Mouse (Mus musculus) testis, adult 2 months (tissue): ENCODE measurements around the gene Frmpd3. TPM values are rescaled to one million over a fixed set of nuclear protein-coding genes. Genes with fewer than 3 reads are reported as not detected.

ENCODE experiments used
- H3K27ac ChIP-seq: fragments of 200-500 bp; 2 replicates; pipeline ENCODE4 v1.5.1; 2012; ENCODE audit warnings: low read depth, low read length; ENCODE audit not compliant: control insufficient read depth, insufficient read depth
- H3K27me3 ChIP-seq: fragments of 200-500 bp; 2 replicates; pipeline ENCODE4 v1.6.1; 2012; ENCODE audit warnings: mild to moderate bottlenecking, low read length, moderate library complexity; ENCODE audit not compliant: control insufficient read depth, insufficient read depth
- H3K36me3 ChIP-seq: fragments of 200-500 bp; 2 replicates; pipeline ENCODE4 v1.6.1; 2012; ENCODE audit warnings: mild to moderate bottlenecking, low read length; ENCODE audit not compliant: control insufficient read depth, insufficient read depth
- H3K4me1 ChIP-seq: fragments of 200-500 bp; 2 replicates; pipeline ENCODE4 v1.6.1; 2012; ENCODE audit warnings: low read length; ENCODE audit not compliant: control insufficient read depth, insufficient read depth
- H3K4me3 ChIP-seq: fragments of 200-500 bp; 2 replicates; pipeline ENCODE4 v1.5.1; 2012; ENCODE audit warnings: low read depth, mild to moderate bottlenecking, low read length, moderate library complexity, mixed read lengths; ENCODE audit not compliant: control insufficient read depth
- CTCF ChIP-seq: fragments of 200-500 bp; IDR thresholded peaks from 2 replicates; pipeline ENCODE4 v1.5.1; 2012; ENCODE audit warnings: low read depth, mild to moderate bottlenecking, inconsistent platforms, low read length, moderate library complexity; ENCODE audit not compliant: control insufficient read depth, insufficient read depth, insufficient replicate concordance
- POLR2A ChIP-seq: fragments of 200-500 bp; IDR thresholded peaks from 2 replicates; pipeline ENCODE4 v1.6.1; 2012; ENCODE audit warnings: low read depth, mild to moderate bottlenecking, inconsistent platforms, low read length, moderate library complexity; ENCODE audit not compliant: control insufficient read depth
- polyA plus RNA-seq: library from polyadenylated mRNA; depleted of rRNA; stranded (reverse); fragments of >200 nt; gene quantifications from 2 replicates; pipeline ENCODE4 v1.2.3, GENCODE M21; 2012

Frmpd3 gene
- polyA plus RNA-seq, 1 experiment = 0.38 TPM

GRCm38 (mm10) chrX:140429985-140430384 lies 87.9 kb downstream of the Frmpd3 start:
- Histone ChIP-seq H3K4me3 (no peak overlapping the region), H3K36me3 (no peaks in the 10 kb centered on the region), H3K27ac (no peak overlapping the region), H3K4me1 (peaks cover 5% of the 10 kb centered on the region), H3K27me3 (no peaks in the 10 kb centered on the region)
- TF ChIP-seq CTCF (no peak), POLR2A (no peak)

- Histone ChIP-seq H3K4me1 (peaks cover 5% of the 10 kb centered on the region), H3K27me3 (no peaks in the 10 kb centered on the region), H3K4me3 (no peak overlapping the region), H3K36me3 (no peaks in the 10 kb centered on the region), H3K27ac (no peak overlapping the region)
- TF ChIP-seq POLR2A = no peak
- no peak for TF ChIP-seq CTCF
These were observed 88.4 kb downstream of the Frmpd3 start for GRCm38 (mm10) chrX:140430506-140430905.

- Histone ChIP-seq H3K36me3 (no peaks in the 10 kb centered on the region), H3K27ac (no peak overlapping the region), H3K27me3 (no peaks in the 10 kb centered on the region), H3K4me1 (peaks cover 5% of the 10 kb centered on the region), H3K4me3 (no peak overlapping the region)
- TF ChIP-seq POLR2A = no peak
- TF ChIP-seq CTCF = no peak
These were observed 89.9 kb downstream of the Frmpd3 start for GRCm38 (mm10) chrX:140431981-140432380.

DNA sequence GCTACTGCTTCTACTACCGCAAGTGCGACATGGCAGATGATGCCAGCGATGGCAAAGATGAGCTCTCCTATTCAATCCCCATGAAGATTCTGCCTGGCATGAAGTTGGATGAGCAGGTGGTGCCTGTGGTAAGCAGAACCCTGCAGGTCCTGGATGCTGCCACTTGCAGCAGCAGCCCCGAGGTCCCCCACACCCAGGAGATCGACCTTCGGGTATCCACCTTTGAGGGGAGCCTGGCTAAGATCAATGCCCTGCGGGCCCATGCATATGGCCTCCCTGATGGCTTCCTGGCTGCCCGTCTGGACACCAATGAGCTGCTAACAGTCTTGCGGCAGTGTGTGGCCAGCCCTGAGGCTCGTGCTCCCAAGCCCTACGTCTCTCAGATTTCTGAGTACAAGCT lies 90.7 kb downstream of the Frmpd3 start:
- TF ChIP-seq POLR2A = no peak
- no peak for TF ChIP-seq CTCF

GRCm38 (mm10) chrX:140437906-140438305 lies 95.8 kb downstream of the Frmpd3 start:
- H3K27me3 ChIP-seq = no peaks in the 10 kb centered on the region
- H3K4me1 ChIP-seq = no peaks in the 10 kb centered on the region
- no peak overlapping the region for H3K27ac ChIP-seq
- H3K36me3 ChIP-seq = no peaks in the 10 kb centered on the region
- H3K4me3 ChIP-seq = no peak overlapping the region
- TF ChIP-seq CTCF (no peak), POLR2A (no peak)

More for the DNA sequence above, 90.7 kb downstream of the Frmpd3 start:
- no peaks in the 10 kb centered on the region for H3K27me3 ChIP-seq
- H3K4me3 ChIP-seq = 0 out of 2 replicates have a peak overlapping the region, but pooled peaks have one; percentile 20
- no peaks in the 10 kb centered on the region; the same call in none of the 2 replicates for H3K4me1 ChIP-seq
- no peak overlapping the region for H3K27ac ChIP-seq
- no peaks in the 10 kb centered on the region for H3K36me3 ChIP-seq

- Histone ChIP-seq H3K4me3 (no peak overlapping the region), H3K27me3 (no peaks in the 10 kb centered on the region), H3K36me3 (no peaks in the 10 kb centered on the region), H3K4me1 (no peaks in the 10 kb centered on the region), H3K27ac (no peak overlapping the region)
- no peak for TF ChIP-seq POLR2A
- TF ChIP-seq CTCF = no peak
These were observed 103.5 kb downstream of the Frmpd3 start for GRCm38 (mm10) chrX:140445551-140445950.

GRCm38 (mm10) chrX:140450071-140450470 lies 108.0 kb downstream of the Frmpd3 start:
- H3K36me3 ChIP-seq = no peaks in the 10 kb centered on the region
- no peak overlapping the region for H3K27ac ChIP-seq
- H3K4me1 ChIP-seq = no peaks in the 10 kb centered on the region
- TF ChIP-seq POLR2A (no peak), CTCF (no peak)
- no peaks in the 10 kb centered on the region for H3K27me3 ChIP-seq
- H3K4me3 ChIP-seq = no peak overlapping the region

DNA sequence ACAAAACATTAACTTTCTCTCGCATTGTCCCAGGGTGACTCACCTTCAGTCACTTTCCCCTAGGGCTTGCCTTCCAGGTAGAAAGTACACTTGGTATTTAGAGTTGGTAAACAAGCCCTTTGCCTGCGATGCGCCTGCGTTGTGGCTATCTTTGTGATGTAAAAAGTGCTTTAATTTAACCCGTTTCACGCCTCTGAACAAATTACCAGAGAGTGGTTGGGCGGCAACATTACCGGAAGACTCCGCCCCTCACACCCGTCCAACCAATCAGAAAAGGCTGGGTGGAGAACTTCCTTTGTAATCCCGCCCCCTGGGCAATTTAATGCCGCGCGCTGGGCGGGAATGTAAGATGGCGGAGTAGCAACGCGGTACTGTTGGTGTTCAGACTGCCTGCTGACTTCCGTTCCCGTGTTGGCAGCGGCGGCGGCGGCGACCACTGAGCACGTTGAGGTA lies 114.2 kb downstream of the Frmpd3 start, which contains the start of gene Prps1:
Gene Prps1 (plus strand): TSS at position 335 of the 453 bp plus-strand sequence.
- H3K36me3 ChIP-seq = no peaks in the 10 kb centered on the region
- no peaks in the 10 kb centered on the region for H3K27me3 ChIP-seq
- TF ChIP-seq CTCF = no peak
- TF ChIP-seq POLR2A = peak; percentile 81; the same call in 1 of the 2 replicates
- peak within 1 kb of the TSS; percentile 95 for H3K27ac ChIP-seq
- peak within 1 kb of the TSS; percentile 95 for H3K4me3 ChIP-seq
- no peaks in the 10 kb centered on the region for H3K4me1 ChIP-seq
